Mouse (Mus musculus) neural tube, embryonic 11.5 days (tissue): Measurements from ENCODE around the gene Fdxr. TPM values are rescaled to one million over a fixed set of nuclear protein-coding genes. Genes with fewer than 3 reads are reported as not detected.

Experiments
- ATAC-seq: fragments of 200-750 bp; cut with Nextera tagmentation; 2 replicates; pipeline ENCODE4 v1.8.0; 2017; ENCODE audit warnings: moderate number of reproducible peaks, mild to moderate bottlenecking, moderate TSS enrichment, moderate library complexity; ENCODE audit not compliant: insufficient read depth, low FRiP score, low TSS enrichment
- DNase-seq: peaks from one replicate; pipeline ENCODE4 v3.0.0-alpha.2; 2015; ENCODE audit warnings: low spot score
- H3K27ac ChIP-seq: fragments of 300-500 bp; sonication (generic); 2 replicates; pipeline ENCODE4 v1.5.1; 2014; ENCODE audit warnings: low read depth, mild to moderate bottlenecking, low read length
- H3K27me3 ChIP-seq: fragments of 300-500 bp; sonication (generic); 2 replicates; pipeline ENCODE4 v1.6.1; 2014; ENCODE audit warnings: mild to moderate bottlenecking, low read length, mixed read lengths; ENCODE audit not compliant: control insufficient read depth, insufficient read depth
- H3K36me3 ChIP-seq: fragments of 300-500 bp; sonication (generic); 2 replicates; pipeline ENCODE4 v1.6.1; 2014; ENCODE audit warnings: mild to moderate bottlenecking, low read length, moderate library complexity, mixed read lengths; ENCODE audit not compliant: control insufficient read depth, insufficient read depth
- H3K4me1 ChIP-seq: fragments of 300-500 bp; sonication (generic); 2 replicates; pipeline ENCODE4 v1.6.1; 2014; ENCODE audit warnings: low read length, mixed read lengths; ENCODE audit not compliant: control insufficient read depth, insufficient read depth
- H3K4me2 ChIP-seq: fragments of 300-500 bp; sonication (generic); 2 replicates; pipeline ENCODE4 v1.6.1; 2014; ENCODE audit warnings: low read depth, mild to moderate bottlenecking, moderate library complexity
- H3K4me3 ChIP-seq: fragments of 300-500 bp; sonication (generic); 2 replicates; pipeline ENCODE4 v1.5.1; 2014; ENCODE audit warnings: low read depth, low read length
- H3K9ac ChIP-seq: fragments of 300-500 bp; sonication (generic); 2 replicates; pipeline ENCODE4 v1.6.1; 2014; ENCODE audit warnings: mild to moderate bottlenecking, low read length
- H3K9me3 ChIP-seq: fragments of 300-500 bp; sonication (generic); 2 replicates; pipeline ENCODE4 v1.6.1; 2016; ENCODE audit warnings: low read length; ENCODE audit not compliant: control insufficient read depth
- WGBS: fragments of 180-500 bp; shearing (Covaris S2); extraction: QIAGEN DNeasy Blood & Tissue Kit; methylation state at CpG from one replicate; pipeline ENCODE4 v1.1.7; 2014; 5-methylcytosine and 5-hydroxymethylcytosine counted together
- polyA plus RNA-seq: library from polyadenylated mRNA; unstranded; fragments of >200 nt; fragmentation: Nextera tagmentation; extraction: Ambion mirVana; gene quantifications from 2 replicates; pipeline ENCODE4 v1.2.1, GENCODE M21; 2014

The Fdxr gene
- polyA plus RNA-seq, 1 experiment from 2014 or later: 15.1 TPM

- H3K4me1 ChIP-seq: peaks cover 46% of the 10 kb centered on the region
- H3K4me3 ChIP-seq: no peak overlapping the region
- ATAC-seq: no peak
- no peak overlapping the region; the same call in 1 of the 2 replicates for H3K9ac ChIP-seq
- no peak for DNase-seq
- WGBS: 55% methylated on average over 14 of the region's 14 CpGs
- no peak overlapping the region for H3K27ac ChIP-seq
- H3K36me3 ChIP-seq: no peaks in the 10 kb centered on the region
- no peaks in the 10 kb centered on the region for H3K9me3 ChIP-seq
- H3K27me3 ChIP-seq: no peaks in the 10 kb centered on the region
- H3K4me2 ChIP-seq: no peak overlapping the region
Measured at GRCm38 (mm10) chr11:115231168-115231915, 45.5 kb downstream of the Fdxr start.

- Histone ChIP-seq H3K9ac (no peak overlapping the region), H3K9me3 (no peaks in the 10 kb centered on the region), H3K36me3 (no peaks in the 10 kb centered on the region), H3K27me3 (no peaks in the 10 kb centered on the region; the same call in 1 of the 2 replicates), H3K4me1 (peaks cover 39% of the 10 kb centered on the region), H3K27ac (no peak overlapping the region), H3K4me2 (no peak overlapping the region), H3K4me3 (no peak overlapping the region)
- WGBS: 50% methylated on average over 15 of the region's 15 CpGs
- ATAC-seq (no peak), DNase-seq (no peak)
Measured at GRCm38 (mm10) chr11:115229021-115229930, 47.6 kb downstream of the Fdxr start.

- Histone ChIP-seq H3K27me3 (no peaks in the 10 kb centered on the region; the same call in 1 of the 2 replicates), H3K9ac (no peak overlapping the region), H3K27ac (no peak overlapping the region), H3K9me3 (no peaks in the 10 kb centered on the region), H3K36me3 (no peaks in the 10 kb centered on the region), H3K4me2 (no peak overlapping the region), H3K4me1 (peaks cover 32% of the 10 kb centered on the region), H3K4me3 (no peak overlapping the region)
- 68% methylated on average over 7 of the region's 7 CpGs for WGBS
- ATAC-seq (no peak), DNase-seq (no peak)
Measured at GRCm38 (mm10) chr11:115228430-115228829, 48.4 kb downstream of the Fdxr start.

DNA sequence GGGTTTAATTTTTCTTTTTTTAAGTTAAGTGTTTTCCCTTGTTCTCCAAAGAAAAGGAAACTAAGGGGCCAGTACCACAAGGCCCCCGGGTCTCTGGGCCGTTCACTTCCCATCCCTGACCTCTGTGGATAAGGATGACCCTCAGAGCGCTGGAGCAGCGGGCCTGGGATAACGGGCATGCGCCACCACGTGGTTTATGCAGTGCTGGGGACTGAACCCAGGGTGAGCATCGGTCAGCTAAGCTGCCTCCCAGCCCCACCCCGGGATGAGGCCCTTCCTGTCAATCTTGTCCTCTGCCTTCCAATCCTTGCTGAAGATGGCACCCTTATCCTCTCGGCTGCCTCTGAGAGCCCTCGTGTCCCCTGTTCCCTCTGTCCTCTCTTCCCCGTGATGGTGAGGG, 49.2 kb downstream of the Fdxr start:
- Histone ChIP-seq H3K4me1 (peaks cover 30% of the 10 kb centered on the region), H3K4me2 (no peak overlapping the region), H3K9me3 (no peaks in the 10 kb centered on the region), H3K36me3 (no peaks in the 10 kb centered on the region), H3K27me3 (no peaks in the 10 kb centered on the region; the same call in 1 of the 2 replicates), H3K27ac (no peak overlapping the region), H3K9ac (no peak overlapping the region), H3K4me3 (no peak overlapping the region)
- WGBS: 31% methylated on average over 12 of the region's 12 CpGs
- ATAC-seq (no peak), DNase-seq (no peak)

GRCm38 (mm10) chr11:115226811-115227491, 49.9 kb downstream of the Fdxr start:
- no peaks in the 10 kb centered on the region; the same call in 1 of the 2 replicates for H3K27me3 ChIP-seq
- no peak overlapping the region for H3K4me3 ChIP-seq
- no peaks in the 10 kb centered on the region for H3K9me3 ChIP-seq
- no peak overlapping the region for H3K27ac ChIP-seq
- DNase-seq (no peak), ATAC-seq (no peak)
- no peak overlapping the region; the same call in 1 of the 2 replicates for H3K9ac ChIP-seq
- no peak overlapping the region for H3K4me2 ChIP-seq
- 48% methylated on average over 14 of the region's 14 CpGs for WGBS
- H3K4me1 ChIP-seq: peaks cover 29% of the 10 kb centered on the region
- no peaks in the 10 kb centered on the region for H3K36me3 ChIP-seq

DNA sequence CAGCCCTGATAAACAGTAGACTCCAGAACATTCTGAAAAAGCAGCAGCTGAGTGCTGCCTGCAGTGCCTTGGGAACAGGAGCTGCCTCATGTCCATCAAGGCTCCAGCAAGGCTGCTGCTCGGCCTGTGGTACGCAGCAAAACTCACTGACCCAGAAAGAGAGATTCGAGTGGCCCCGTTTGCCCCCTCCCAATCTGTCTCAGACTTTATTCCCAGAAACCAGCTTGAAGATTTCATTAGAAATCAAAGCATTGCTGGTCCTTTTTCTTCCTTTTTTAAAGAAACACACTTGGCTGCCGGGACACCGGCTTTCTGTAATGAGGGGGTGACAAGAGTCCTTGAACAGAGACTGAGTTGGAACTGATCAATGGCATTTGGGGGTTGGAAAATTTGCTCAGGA, 51.5 kb downstream of the Fdxr start:
- Histone ChIP-seq H3K9ac (no peak overlapping the region), H3K4me3 (no peak overlapping the region), H3K27me3 (no peaks in the 10 kb centered on the region; the same call in 1 of the 2 replicates), H3K4me1 (peaks cover 20% of the 10 kb centered on the region), H3K36me3 (no peaks in the 10 kb centered on the region), H3K4me2 (no peak overlapping the region), H3K27ac (no peak overlapping the region), H3K9me3 (no peaks in the 10 kb centered on the region)
- DNase-seq (no peak), ATAC-seq (no peak)
- WGBS: 70% methylated on average over 6 of the region's 6 CpGs

DNA sequence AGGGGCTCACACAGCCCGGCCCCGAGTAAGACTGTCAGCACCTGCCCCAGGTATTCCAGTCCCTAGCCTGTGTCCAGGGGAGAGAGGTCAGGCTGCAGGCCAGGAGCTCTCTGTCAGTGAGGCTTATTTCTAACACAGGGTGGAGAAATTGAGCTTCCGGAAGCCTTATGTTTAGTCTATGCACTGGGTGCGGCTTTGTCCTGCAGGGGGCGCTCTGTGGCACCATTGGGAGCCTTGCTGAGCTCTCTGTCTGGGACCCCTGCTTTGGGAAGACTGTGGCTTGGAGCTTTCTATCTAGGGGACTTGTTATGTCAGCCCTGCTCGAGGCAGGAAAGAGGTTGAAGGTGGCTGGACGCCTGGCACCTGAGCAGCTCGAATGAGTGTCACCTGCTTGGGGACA, 52.0 kb downstream of the Fdxr start:
- H3K4me1 ChIP-seq: peaks cover 20% of the 10 kb centered on the region
- no peak for ATAC-seq
- 52% methylated on average over 8 of the region's 8 CpGs for WGBS

GRCm38 (mm10) chr11:115223877-115224276, 53.0 kb downstream of the Fdxr start:
- ATAC-seq (no peak), DNase-seq (no peak)
- peaks cover 14% of the 10 kb centered on the region for H3K4me1 ChIP-seq
- H3K27me3 ChIP-seq: no peaks in the 10 kb centered on the region; the same call in 1 of the 2 replicates
- H3K9me3 ChIP-seq: no peaks in the 10 kb centered on the region
- H3K9ac ChIP-seq: no peak overlapping the region
- H3K4me2 ChIP-seq: no peak overlapping the region
- H3K36me3 ChIP-seq: no peaks in the 10 kb centered on the region
- H3K4me3 ChIP-seq: no peak overlapping the region
- WGBS: 78% methylated on average over 6 of the region's 6 CpGs
- no peak overlapping the region for H3K27ac ChIP-seq

More for the DNA sequence above, 52.0 kb downstream of the Fdxr start:
- Histone ChIP-seq H3K9me3 (no peaks in the 10 kb centered on the region), H3K4me3 (no peak overlapping the region), H3K36me3 (no peaks in the 10 kb centered on the region), H3K4me2 (no peak overlapping the region), H3K27me3 (no peaks in the 10 kb centered on the region; the same call in 1 of the 2 replicates), H3K27ac (no peak overlapping the region), H3K9ac (no peak overlapping the region)
- peak; percentile 78 for DNase-seq
